Mouse (Mus musculus) neural tube, embryonic 12.5 days (tissue): ENCODE data around the gene Cd244a. TPM values are rescaled to one million over a fixed set of nuclear protein-coding genes. Genes with fewer than 3 reads are reported as not detected.

Source experiments
- microRNA-seq: library from miRNA; unstranded; fragments of <30 nt; microRNA quantifications from one replicate; pipeline ENCODE4, GENCODE M21; 2017
- polyA plus RNA-seq: library from polyadenylated mRNA; unstranded; fragments of >200 nt; fragmentation: Nextera tagmentation; extraction: Ambion mirVana; gene quantifications from 2 replicates; pipeline ENCODE4 v1.2.1, GENCODE M21; 2016

Cd244a gene
- polyA plus RNA-seq, 1 experiment from 2014 or later: not detected

Small RNA genes within 50 kb of the gene (microRNA-seq; reads per million reads assigned to microRNA genes)
- gene Mir7683: not detected

Other genes starting within 250 kb of the Cd244a start
- gene Dedd, start 230.0 kb upstream of the Cd244a start, polyA plus RNA-seq: 50.9 and 57.3 TPM in 2 replicates
- 45.6 and 46.1 TPM in 2 replicates for gene Nit1, start 213.5 kb upstream of the Cd244a start, polyA plus RNA-seq
- gene Pfdn2, start 213.5 kb upstream of the Cd244a start, polyA plus RNA-seq: 157 and 158 TPM in 2 replicates
- 2.1 and 2.6 TPM in 2 replicates for gene Klhdc9, start 198.4 kb upstream of the Cd244a start, polyA plus RNA-seq
- 1.2 and 1.8 TPM in 2 replicates for gene Nectin4, start 189.1 kb upstream of the Cd244a start, polyA plus RNA-seq
- gene Arhgap30, start 170.2 kb upstream of the Cd244a start, polyA plus RNA-seq: 1.0 and 1.1 TPM in 2 replicates
- gene Usf1, start 147.9 kb upstream of the Cd244a start, polyA plus RNA-seq: 176 and 178 TPM in 2 replicates
- gene Tstd1, start 140.3 kb upstream of the Cd244a start, polyA plus RNA-seq: 9.2 and 10.3 TPM in 2 replicates
- gene F11r, start 121.7 kb upstream of the Cd244a start, polyA plus RNA-seq: 15.0 and 16.9 TPM in 2 replicates
- 22.4 and 23.0 TPM in 2 replicates for gene Alyref2, start 55.7 kb upstream of the Cd244a start, polyA plus RNA-seq
- not detected in 2 replicates for gene Itln1, start 23.9 kb upstream of the Cd244a start, polyA plus RNA-seq
- gene Ly9, start 48.2 kb downstream of the Cd244a start, polyA plus RNA-seq: 0.11 TPM in 1 of 2 replicates, not detected in the other
- gene Slamf7, start 93.8 kb downstream of the Cd244a start, polyA plus RNA-seq: not detected in 2 replicates
- gene Cd48, start 122.8 kb downstream of the Cd244a start, polyA plus RNA-seq: 0.81 and 1.1 TPM in 2 replicates
- 0.27 and 0.28 TPM in 2 replicates for gene Slamf1, start 207.9 kb downstream of the Cd244a start, polyA plus RNA-seq